Mouse (Mus musculus) hindbrain, embryonic 11.5 days (tissue): ENCODE results near the gene Magea2. TPM values are rescaled to one million over a fixed set of nuclear protein-coding genes. Genes with fewer than 3 reads are reported as not detected.
A peak's percentile ranks its signal among the peaks of the same experiment; 100 is the strongest.
"Not testable (repeated sequence)": the region's sequence is repeated elsewhere in the genome, so short reads cannot be mapped to it uniquely, and the experiment has no call there.

Experiments used
- ATAC-seq: fragments of 200-750 bp; cut with Nextera tagmentation; 2 replicates; pipeline ENCODE4 v1.8.0; 2017; ENCODE audit warnings: mild to moderate bottlenecking, moderate TSS enrichment, moderate library complexity; ENCODE audit not compliant: low FRiP score
- DNase-seq: peaks from one replicate; pipeline ENCODE4 v3.0.0-alpha.2; 2015; ENCODE audit warnings: low spot score
- H3K27ac ChIP-seq: fragments of 300-500 bp; sonication (generic); 2 replicates; pipeline ENCODE4 v1.5.1; 2014; ENCODE audit warnings: mild to moderate bottlenecking, low read depth, low read length
- H3K27me3 ChIP-seq: fragments of 300-500 bp; sonication (generic); 2 replicates; pipeline ENCODE4 v1.6.1; 2014; ENCODE audit warnings: mild to moderate bottlenecking, low read length, moderate library complexity, mixed read lengths; ENCODE audit not compliant: control insufficient read depth, insufficient read depth
- H3K36me3 ChIP-seq: fragments of 300-500 bp; sonication (generic); 2 replicates; pipeline ENCODE4 v1.6.1; 2014; ENCODE audit warnings: mild to moderate bottlenecking, low read length, moderate library complexity, mixed read lengths; ENCODE audit not compliant: control insufficient read depth, insufficient read depth
- H3K4me1 ChIP-seq: fragments of 300-500 bp; sonication (generic); replicated peaks from 2 replicates; pipeline ENCODE4 v1.6.1; 2014; ENCODE audit warnings: low read length, mixed read lengths; ENCODE audit not compliant: control insufficient read depth, insufficient read depth
- H3K4me2 ChIP-seq: fragments of 300-500 bp; sonication (generic); replicated peaks from 2 replicates; pipeline ENCODE4 v1.6.1; 2014; ENCODE audit warnings: mild to moderate bottlenecking, low read depth, low read length
- H3K4me3 ChIP-seq: fragments of 300-500 bp; sonication (generic); 2 replicates; pipeline ENCODE4 v1.5.1; 2014; ENCODE audit warnings: low read depth, low read length
- H3K9ac ChIP-seq: fragments of 300-500 bp; sonication (generic); 2 replicates; pipeline ENCODE4 v1.6.1; 2014; ENCODE audit warnings: low read depth, low read length
- H3K9me3 ChIP-seq: fragments of 300-500 bp; sonication (generic); 2 replicates; pipeline ENCODE4 v1.6.1; 2016; ENCODE audit warnings: low read length; ENCODE audit not compliant: control insufficient read depth
- WGBS: fragments of 180-500 bp; shearing (Covaris S2); extraction: QIAGEN DNeasy Blood & Tissue Kit; methylation state at CpG from one replicate; pipeline ENCODE4 v1.1.7; 2014; 5-methylcytosine and 5-hydroxymethylcytosine counted together
- polyA plus RNA-seq: library from polyadenylated mRNA; unstranded; fragments of >200 nt; fragmentation: Nextera tagmentation; extraction: Ambion mirVana; gene quantifications from 2 replicates; pipeline ENCODE4 v1.2.1, GENCODE M21; 2014

The Magea2 gene
- not detected in 2 replicates for polyA plus RNA-seq

DNA sequence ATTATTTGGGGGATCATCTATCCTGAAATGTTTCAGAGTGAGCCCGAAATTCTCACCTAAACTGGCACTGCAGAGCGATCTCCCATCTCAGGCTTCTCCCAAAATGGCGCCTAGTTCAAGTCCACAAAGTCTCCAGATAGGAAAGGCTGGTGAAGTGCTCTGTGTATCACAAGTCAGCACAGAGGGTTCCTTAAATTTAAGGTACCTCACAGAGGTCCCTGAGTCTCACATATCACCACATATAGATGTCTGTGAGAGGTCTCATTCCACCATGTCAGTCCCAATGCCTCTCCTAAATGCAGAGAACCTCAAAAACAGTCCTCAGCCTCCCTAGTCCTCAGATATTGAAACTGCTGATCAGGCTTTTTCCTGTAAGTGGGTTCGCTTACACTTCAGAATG is at the start of gene Magea2:
Gene Magea2, minus strand, starts transcription at position 101 of the 400 bp plus-strand sequence.
- 82% methylated on average over 2 of the region's 4 CpGs for WGBS
- H3K27ac ChIP-seq, H3K9ac ChIP-seq, H3K27me3 ChIP-seq, DNase-seq, H3K4me1 ChIP-seq, H3K9me3 ChIP-seq, H3K4me3 ChIP-seq, H3K4me2 ChIP-seq, H3K36me3 ChIP-seq, ATAC-seq: not testable (repeated sequence)

DNA sequence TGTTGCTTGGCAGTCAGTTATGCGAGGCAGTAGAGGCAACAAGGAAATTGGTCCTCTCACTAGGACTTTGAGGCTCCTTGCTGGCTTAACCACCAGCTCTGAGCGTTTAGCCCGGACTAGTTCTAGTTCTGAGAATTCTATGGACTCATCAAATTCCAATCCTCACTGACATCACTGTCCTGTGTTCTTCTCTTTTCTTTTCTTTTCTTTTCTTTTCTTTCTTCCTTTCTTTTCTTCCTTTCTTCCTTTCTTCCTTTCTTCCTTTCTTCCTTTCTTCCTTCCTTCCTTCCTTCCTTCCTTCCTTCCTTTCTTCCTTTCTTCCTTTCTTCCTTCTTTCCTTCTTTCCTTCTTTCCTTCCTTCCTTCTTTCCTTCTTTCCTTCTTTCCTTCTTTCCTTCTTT is 34.8 kb upstream of the Magea2 start, which contains the start of gene Cldn34b2:
Gene Cldn34b2, minus strand, starts transcription at position 101 of the 400 bp plus-strand sequence.
- not testable (repeated sequence) for ATAC-seq, H3K9ac ChIP-seq, DNase-seq, H3K4me1 ChIP-seq, H3K36me3 ChIP-seq, H3K4me3 ChIP-seq, H3K9me3 ChIP-seq, H3K27me3 ChIP-seq, H3K4me2 ChIP-seq, H3K27ac ChIP-seq
- WGBS, result 80% methylated on average over 3 of the region's 3 CpGs

DNA sequence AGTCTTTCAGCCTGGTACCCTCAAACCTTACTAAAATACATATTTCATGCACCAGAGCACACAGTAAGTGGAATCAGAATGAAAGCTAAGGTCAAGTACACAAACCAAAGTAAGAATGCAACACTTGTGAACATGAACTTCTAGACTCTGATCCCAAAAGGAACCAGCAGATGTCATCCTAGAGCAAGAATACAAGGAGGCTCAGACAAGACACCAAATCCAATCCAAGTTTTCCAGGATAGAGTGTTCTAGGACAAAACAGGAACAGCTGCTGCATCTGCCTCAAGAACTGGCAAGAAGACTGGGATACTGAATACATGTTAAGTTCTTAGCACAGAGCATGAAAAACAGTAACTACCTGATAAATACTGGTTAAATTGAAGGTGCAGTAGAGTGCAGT is 4.6 kb upstream of the Magea2 start:
- Histone ChIP-seq H3K9me3 (no peaks in the 10 kb centered on the region), H3K4me1 (no peaks in the 10 kb centered on the region), H3K4me2 (no peak overlapping the region), H3K27me3 (no peaks in the 10 kb centered on the region), H3K9ac (no peak overlapping the region), H3K4me3 (no peak overlapping the region), H3K27ac (no peak overlapping the region), H3K36me3 (no peaks in the 10 kb centered on the region)
- DNase-seq (peak; percentile 4), ATAC-seq (no peak)

DNA sequence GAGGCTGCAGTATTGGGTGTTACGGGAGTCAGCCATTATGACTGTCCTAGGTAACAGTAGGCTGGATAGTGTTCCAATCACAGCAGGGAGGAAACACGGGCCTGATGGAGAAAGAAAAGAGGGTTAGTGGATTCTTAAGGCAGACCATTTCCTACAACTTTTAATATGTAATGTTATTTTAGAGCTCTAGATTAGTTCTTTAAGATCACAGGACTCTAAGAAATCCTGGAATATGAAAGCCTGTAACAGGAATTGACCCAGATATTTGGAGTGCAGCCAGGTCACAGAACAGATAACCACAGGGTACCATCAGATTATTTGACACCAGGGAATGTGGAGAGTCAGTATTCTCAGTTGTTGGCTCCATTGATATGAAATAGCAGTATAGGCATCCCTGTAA is 3.8 kb downstream of the Magea2 start, which contains the start of gene Magea1:
Gene Magea1, minus strand, starts transcription at position 101 of the 400 bp plus-strand sequence.
- H3K4me2 ChIP-seq, ATAC-seq, H3K4me1 ChIP-seq, H3K4me3 ChIP-seq, H3K27me3 ChIP-seq, H3K36me3 ChIP-seq, H3K27ac ChIP-seq, H3K9me3 ChIP-seq, H3K9ac ChIP-seq, DNase-seq: not testable (repeated sequence)
- 100% methylated on average over 1 of the region's 2 CpGs for WGBS

DNA sequence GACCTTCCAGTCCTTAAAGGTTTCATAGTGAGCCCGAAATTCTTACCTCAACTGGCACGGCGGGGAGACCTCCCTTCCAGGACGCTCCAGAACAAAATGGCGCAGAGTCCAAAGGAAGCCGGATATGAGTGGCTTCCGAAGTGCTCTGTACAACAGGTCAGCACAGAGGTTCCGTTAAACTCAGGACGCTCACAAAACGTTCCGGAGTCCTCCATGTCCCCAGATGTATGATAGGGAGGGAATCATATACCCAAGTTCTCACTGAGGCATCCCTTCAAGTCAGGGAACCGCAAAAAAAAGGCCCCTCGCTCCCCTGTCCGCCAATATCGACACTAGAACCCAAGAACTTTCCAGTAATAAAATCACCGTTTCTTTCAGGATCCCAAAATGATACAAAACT is 30.4 kb downstream of the Magea2 start, which contains the start of gene Magea5:
Gene Magea5, minus strand, starts transcription at position 101 of the 400 bp plus-strand sequence.
- H3K9ac ChIP-seq, H3K27me3 ChIP-seq, H3K4me2 ChIP-seq, H3K9me3 ChIP-seq, H3K4me3 ChIP-seq, H3K27ac ChIP-seq, H3K4me1 ChIP-seq, H3K36me3 ChIP-seq, DNase-seq, ATAC-seq: not testable (repeated sequence)
- 86% methylated on average over 12 of the region's 16 CpGs for WGBS

DNA sequence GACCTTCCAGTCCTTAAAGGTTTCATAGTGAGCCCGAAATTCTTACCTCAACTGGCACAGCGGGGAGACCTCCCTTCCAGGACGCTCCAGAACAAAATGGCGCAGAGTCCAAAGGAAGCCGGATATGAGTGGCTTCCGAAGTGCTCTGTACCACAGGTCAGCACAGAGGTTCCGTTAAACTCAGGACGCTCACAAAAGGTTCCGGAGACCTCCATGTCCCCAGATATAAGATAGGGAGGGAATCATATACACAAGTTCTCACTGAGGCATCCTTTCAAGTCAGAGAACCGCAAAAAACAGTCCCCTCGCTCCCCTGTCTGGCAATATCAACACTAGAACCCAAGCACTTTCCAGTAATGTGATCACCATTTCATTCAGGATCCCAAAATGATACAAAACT is 97.7 kb downstream of the Magea2 start, which contains the start of gene Magea8:
Gene Magea8, minus strand, starts transcription at position 101 of the 400 bp plus-strand sequence.
- not testable (repeated sequence) for H3K4me2 ChIP-seq, H3K9me3 ChIP-seq, H3K9ac ChIP-seq, ATAC-seq, H3K27me3 ChIP-seq, H3K36me3 ChIP-seq, H3K4me3 ChIP-seq, H3K27ac ChIP-seq, DNase-seq, H3K4me1 ChIP-seq
- WGBS, result 88% methylated on average over 8 of the region's 11 CpGs

Other genes starting within 250 kb of the Magea2 start
- not detected in 2 replicates for gene Cldn34b1, start 203.4 kb downstream of the Magea2 start, polyA plus RNA-seq
- gene Magea6, start 157.7 kb downstream of the Magea2 start, polyA plus RNA-seq, result not detected in 2 replicates
- gene Magea3, start 144.2 kb downstream of the Magea2 start, polyA plus RNA-seq, result not detected in 2 replicates
- gene Magea8, start 97.8 kb downstream of the Magea2 start, polyA plus RNA-seq, result not detected in 2 replicates
- gene Magea5, start 30.5 kb downstream of the Magea2 start, polyA plus RNA-seq, result not detected in 2 replicates
- gene Magea1, start 3.9 kb downstream of the Magea2 start, polyA plus RNA-seq, result not detected in 2 replicates
- gene Cldn34b2, start 34.7 kb upstream of the Magea2 start, polyA plus RNA-seq, result not detected in 2 replicates
- gene Sat1, start 122.8 kb upstream of the Magea2 start, polyA plus RNA-seq, result 84.2 and 87.3 TPM in 2 replicates
- gene Acot9, start 168.8 kb upstream of the Magea2 start, polyA plus RNA-seq, result 28.1 and 29.7 TPM in 2 replicates
- gene Prdx4, start 247.1 kb upstream of the Magea2 start, polyA plus RNA-seq, result 234 and 249 TPM in 2 replicates